Mouse (Mus musculus): ENCODE measurements around the gene Sdhaf1. TPM values are rescaled to one million over a fixed set of nuclear protein-coding genes. Genes with fewer than 3 reads are reported as not detected.

Gene Sdhaf1
- polyA plus RNA-seq, 1 experiment from 2014 or later, result 4.3 TPM

- 10% methylated on average over 35 of the region's 35 CpGs for WGBS (ENCODE audit: insufficient replicate concordance)
- ATAC-seq (ENCODE audit: low read depth), result no peak
- no peaks in the 10 kb centered on the region for H3K9me3 ChIP-seq (replicated peaks; ENCODE audit: control insufficient read depth, low read length)
- no peak within 1 kb of the TSS for H3K4me2 ChIP-seq (ENCODE audit: low read depth, low read length)
- H3K36me3 ChIP-seq (ENCODE audit: control insufficient read depth, insufficient read depth), result no peaks in the 10 kb centered on the region
- no peak within 1 kb of the TSS for H3K27ac ChIP-seq (ENCODE audit: low read length)
- no peak within 1 kb of the TSS for H3K9ac ChIP-seq (ENCODE audit: low read depth, low read length)
- H3K27me3 ChIP-seq (ENCODE audit: control insufficient read depth, insufficient read depth, low read depth, low read length), result no peaks in the 10 kb centered on the region; the same call in 1 of the 2 replicates
- peak within 1 kb of the TSS; percentile 18; the same call in 1 of the 2 replicates for H3K4me3 ChIP-seq (ENCODE audit: low read depth, low read length)
- H3K4me1 ChIP-seq (ENCODE audit: control insufficient read depth, low read depth, low read length), result no peaks in the 10 kb centered on the region
Observed at GRCm38 (mm10) chr7:30291215-30292131, 32.2 kb downstream of the Sdhaf1 start, which contains the start of gene Clip3. TSS of gene Clip3 (plus strand) at chr7:30291728.

- Histone ChIP-seq H3K4me3 (ENCODE audit: low read depth, low read length) (no peak overlapping the region), H3K4me2 (ENCODE audit: low read depth, low read length) (no peak overlapping the region), H3K36me3 (ENCODE audit: control insufficient read depth, insufficient read depth) (no peaks in the 10 kb centered on the region), H3K9ac (ENCODE audit: low read depth, low read length) (no peak overlapping the region), H3K27ac (ENCODE audit: low read length) (no peak overlapping the region), H3K9me3 (replicated peaks; ENCODE audit: control insufficient read depth, low read length) (no peaks in the 10 kb centered on the region), H3K4me1 (ENCODE audit: control insufficient read depth, low read depth, low read length) (no peaks in the 10 kb centered on the region), H3K27me3 (ENCODE audit: control insufficient read depth, insufficient read depth, low read depth, low read length) (no peaks in the 10 kb centered on the region; the same call in 1 of the 2 replicates)
- 47% methylated on average over 10 of the region's 10 CpGs for WGBS (ENCODE audit: insufficient replicate concordance)
- no peak for ATAC-seq (ENCODE audit: low read depth)
Observed at GRCm38 (mm10) chr7:30289714-30290399, 33.8 kb downstream of the Sdhaf1 start.

GRCm38 (mm10) chr7:30289071-30289713, 34.5 kb downstream of the Sdhaf1 start:
- no peak for ATAC-seq (ENCODE audit: low read depth)
- Histone ChIP-seq H3K36me3 (ENCODE audit: control insufficient read depth, insufficient read depth) (no peaks in the 10 kb centered on the region), H3K4me2 (ENCODE audit: low read depth, low read length) (no peak overlapping the region), H3K9me3 (replicated peaks; ENCODE audit: control insufficient read depth, low read length) (no peaks in the 10 kb centered on the region), H3K27ac (ENCODE audit: low read length) (no peak overlapping the region), H3K4me1 (ENCODE audit: control insufficient read depth, low read depth, low read length) (no peaks in the 10 kb centered on the region), H3K27me3 (ENCODE audit: control insufficient read depth, insufficient read depth, low read depth, low read length) (no peaks in the 10 kb centered on the region; the same call in 1 of the 2 replicates), H3K4me3 (ENCODE audit: low read depth, low read length) (no peak overlapping the region), H3K9ac (ENCODE audit: low read depth, low read length) (no peak overlapping the region)
- WGBS (ENCODE audit: insufficient replicate concordance), result 57% methylated on average over 7 of the region's 7 CpGs

- no peaks in the 10 kb centered on the region; the same call in 1 of the 2 replicates for H3K27me3 ChIP-seq (ENCODE audit: control insufficient read depth, insufficient read depth, low read depth, low read length)
- H3K36me3 ChIP-seq (ENCODE audit: control insufficient read depth, insufficient read depth), result no peaks in the 10 kb centered on the region
- no peaks in the 10 kb centered on the region for H3K9me3 ChIP-seq (replicated peaks; ENCODE audit: control insufficient read depth, low read length)
- no peak overlapping the region for H3K4me3 ChIP-seq (ENCODE audit: low read depth, low read length)
- no peak overlapping the region for H3K27ac ChIP-seq (ENCODE audit: low read length)
- ATAC-seq (ENCODE audit: low read depth), result no peak
- 47% methylated on average over 6 of the region's 6 CpGs for WGBS (ENCODE audit: insufficient replicate concordance)
- H3K4me1 ChIP-seq (ENCODE audit: control insufficient read depth, low read depth, low read length), result no peaks in the 10 kb centered on the region
- no peak overlapping the region for H3K4me2 ChIP-seq (ENCODE audit: low read depth, low read length)
- H3K9ac ChIP-seq (ENCODE audit: low read depth, low read length), result no peak overlapping the region
Observed at GRCm38 (mm10) chr7:30288046-30288445, 35.6 kb downstream of the Sdhaf1 start.

GRCm38 (mm10) chr7:30286701-30287410, 36.8 kb downstream of the Sdhaf1 start:
- Histone ChIP-seq H3K9me3 (replicated peaks; ENCODE audit: control insufficient read depth, low read length) (no peaks in the 10 kb centered on the region), H3K36me3 (ENCODE audit: control insufficient read depth, insufficient read depth) (no peaks in the 10 kb centered on the region), H3K4me2 (ENCODE audit: low read depth, low read length) (no peak overlapping the region), H3K27ac (ENCODE audit: low read length) (no peak overlapping the region), H3K4me3 (ENCODE audit: low read depth, low read length) (no peak overlapping the region), H3K4me1 (ENCODE audit: control insufficient read depth, low read depth, low read length) (no peaks in the 10 kb centered on the region), H3K27me3 (ENCODE audit: control insufficient read depth, insufficient read depth, low read depth, low read length) (no peaks in the 10 kb centered on the region; the same call in 1 of the 2 replicates), H3K9ac (ENCODE audit: low read depth, low read length) (no peak overlapping the region)
- ATAC-seq (ENCODE audit: low read depth), result no peak
- WGBS (ENCODE audit: insufficient replicate concordance), result 56% methylated on average over 8 of the region's 8 CpGs

GRCm38 (mm10) chr7:30282740-30283139, 41.0 kb downstream of the Sdhaf1 start:
- no peak for ATAC-seq (ENCODE audit: low read depth)
- Histone ChIP-seq H3K27me3 (ENCODE audit: control insufficient read depth, insufficient read depth, low read depth, low read length) (no peaks in the 10 kb centered on the region), H3K36me3 (ENCODE audit: control insufficient read depth, insufficient read depth) (no peaks in the 10 kb centered on the region), H3K27ac (ENCODE audit: low read length) (no peak overlapping the region), H3K9ac (ENCODE audit: low read depth, low read length) (no peak overlapping the region), H3K4me2 (ENCODE audit: low read depth, low read length) (no peak overlapping the region), H3K9me3 (replicated peaks; ENCODE audit: control insufficient read depth, low read length) (no peaks in the 10 kb centered on the region), H3K4me1 (ENCODE audit: control insufficient read depth, low read depth, low read length) (peaks cover 22% of the 10 kb centered on the region), H3K4me3 (ENCODE audit: low read depth, low read length) (no peak overlapping the region)
- WGBS (ENCODE audit: insufficient replicate concordance), result 59% methylated on average over 7 of the region's 7 CpGs

GRCm38 (mm10) chr7:30281522-30281921, 42.2 kb downstream of the Sdhaf1 start:
- no peak overlapping the region for H3K9ac ChIP-seq (ENCODE audit: low read depth, low read length)
- no peak for ATAC-seq (ENCODE audit: low read depth)
- no peak overlapping the region for H3K4me3 ChIP-seq (ENCODE audit: low read depth, low read length)
- peak overlapping the region; percentile 94 for H3K4me2 ChIP-seq (ENCODE audit: low read depth, low read length)
- no peaks in the 10 kb centered on the region for H3K36me3 ChIP-seq (ENCODE audit: control insufficient read depth, insufficient read depth)
- no peaks in the 10 kb centered on the region for H3K9me3 ChIP-seq (replicated peaks; ENCODE audit: control insufficient read depth, low read length)
- H3K27ac ChIP-seq (ENCODE audit: low read length), result no peak overlapping the region
- H3K27me3 ChIP-seq (ENCODE audit: control insufficient read depth, insufficient read depth, low read depth, low read length), result no peaks in the 10 kb centered on the region
- peaks cover 22% of the 10 kb centered on the region for H3K4me1 ChIP-seq (ENCODE audit: control insufficient read depth, low read depth, low read length)
- WGBS (ENCODE audit: insufficient replicate concordance), result 64% methylated on average over 4 of the region's 4 CpGs

- no peaks in the 10 kb centered on the region for H3K36me3 ChIP-seq (ENCODE audit: control insufficient read depth, insufficient read depth)
- H3K4me3 ChIP-seq (ENCODE audit: low read depth, low read length), result peak overlapping the region; percentile 90
- no peaks in the 10 kb centered on the region for H3K27me3 ChIP-seq (ENCODE audit: control insufficient read depth, insufficient read depth, low read depth, low read length)
- peaks cover 22% of the 10 kb centered on the region for H3K4me1 ChIP-seq (ENCODE audit: control insufficient read depth, low read depth, low read length)
- peak overlapping the region; percentile 94 for H3K4me2 ChIP-seq (ENCODE audit: low read depth, low read length)
- peak; percentile 54 for ATAC-seq (ENCODE audit: low read depth)
- H3K9me3 ChIP-seq (replicated peaks; ENCODE audit: control insufficient read depth, low read length), result no peaks in the 10 kb centered on the region
- under 1% methylated on average over 20 of the region's 20 CpGs for WGBS (ENCODE audit: insufficient replicate concordance)
- H3K27ac ChIP-seq (ENCODE audit: low read length), result peak overlapping the region; percentile 97
- H3K9ac ChIP-seq (ENCODE audit: low read depth, low read length), result peak overlapping the region; percentile 55
Observed at GRCm38 (mm10) chr7:30280670-30281138, 43.0 kb downstream of the Sdhaf1 start.
